Mouse (Mus musculus) heart, embryonic 16.5 days (tissue): Measurements from ENCODE around the gene Ptprcap. TPM values are rescaled to one million over a fixed set of nuclear protein-coding genes. Genes with fewer than 3 reads are reported as not detected.
"Not testable (repeated sequence)": the region's sequence is repeated elsewhere in the genome, so short reads cannot be mapped to it uniquely, and the experiment has no call there.

Experiments
- ATAC-seq: fragments of 200-750 bp; cut with Nextera tagmentation; replicated peaks from 2 replicates; pipeline ENCODE4 v1.8.0; 2017; ENCODE audit warnings: moderate number of reproducible peaks; ENCODE audit not compliant: insufficient read depth, low FRiP score; ENCODE audit errors: extremely low read depth
- H3K27ac ChIP-seq: fragments of 300-500 bp; sonication (generic); 2 replicates; pipeline ENCODE4 v1.5.1; 2014; ENCODE audit warnings: mild to moderate bottlenecking, low read length, control low read depth, moderate library complexity
- H3K27me3 ChIP-seq: fragments of 300-500 bp; sonication (generic); 2 replicates; pipeline ENCODE4 v1.6.1; 2014; ENCODE audit warnings: low read length, mixed read lengths; ENCODE audit not compliant: control insufficient read depth, insufficient read depth
- H3K36me3 ChIP-seq: fragments of 300-500 bp; sonication (generic); 2 replicates; pipeline ENCODE4 v1.6.1; 2014; ENCODE audit not compliant: control insufficient read depth, insufficient read depth
- H3K4me1 ChIP-seq: fragments of 300-500 bp; sonication (generic); 2 replicates; pipeline ENCODE4 v1.6.1; 2014; ENCODE audit warnings: low read length, mixed read lengths; ENCODE audit not compliant: control insufficient read depth, insufficient read depth
- H3K4me2 ChIP-seq: fragments of 300-500 bp; sonication (generic); 2 replicates; pipeline ENCODE4 v1.6.1; 2014; ENCODE audit warnings: low read depth, mild to moderate bottlenecking, control low read depth, low read length
- H3K4me3 ChIP-seq: fragments of 300-500 bp; sonication (generic); 2 replicates; pipeline ENCODE4 v1.5.1; 2014; ENCODE audit warnings: mild to moderate bottlenecking, control low read depth, low read length
- H3K9ac ChIP-seq: fragments of 300-500 bp; sonication (generic); 2 replicates; pipeline ENCODE4 v1.6.1; 2014; ENCODE audit warnings: low read length, control low read depth
- H3K9me3 ChIP-seq: fragments of 300-500 bp; sonication (generic); replicated peaks from 2 replicates; pipeline ENCODE4 v1.6.1; 2016; ENCODE audit warnings: low read length; ENCODE audit not compliant: control insufficient read depth
- WGBS: fragments of 180-500 bp; shearing (Covaris S2); extraction: QIAGEN DNeasy Blood & Tissue Kit; methylation state at CpG from one replicate; pipeline ENCODE4 v1.1.7; 2014; 5-methylcytosine and 5-hydroxymethylcytosine counted together
- polyA plus RNA-seq: library from polyadenylated mRNA; unstranded; fragments of >200 nt; fragmentation: Nextera tagmentation; extraction: Ambion mirVana; gene quantifications from 2 replicates; pipeline ENCODE4 v1.2.1, GENCODE M21; 2015

The Ptprcap gene
- polyA plus RNA-seq, 1 experiment from 2014 or later = 71.1 TPM

- no peak for ATAC-seq
- H3K27ac ChIP-seq = no peak overlapping the region
- no peaks in the 10 kb centered on the region for H3K27me3 ChIP-seq
- no peak overlapping the region for H3K9ac ChIP-seq
- 79% methylated on average over 7 of the region's 7 CpGs for WGBS
- H3K4me2 ChIP-seq = no peak overlapping the region
- peaks cover 21% of the 10 kb centered on the region for H3K4me1 ChIP-seq
- H3K4me3 ChIP-seq = no peak overlapping the region
- H3K36me3 ChIP-seq = 0 out of 2 replicates have a peak, but pooled peaks cover 2% of the 10 kb centered on the region
- no peaks in the 10 kb centered on the region for H3K9me3 ChIP-seq
Observed at GRCm38 (mm10) chr19:4122411-4123370, 30.7 kb upstream of the Ptprcap start.

GRCm38 (mm10) chr19:4124432-4124831, 29.0 kb upstream of the Ptprcap start:
- H3K9me3 ChIP-seq = no peaks in the 10 kb centered on the region
- H3K4me1 ChIP-seq = peaks cover 22% of the 10 kb centered on the region
- H3K36me3 ChIP-seq = peaks cover 8% of the 10 kb centered on the region
- H3K9ac ChIP-seq = no peak overlapping the region
- H3K27me3 ChIP-seq = no peaks in the 10 kb centered on the region
- no peak overlapping the region for H3K27ac ChIP-seq
- no peak overlapping the region for H3K4me3 ChIP-seq
- WGBS = 76% methylated on average over 4 of the region's 4 CpGs
- ATAC-seq = no peak
- no peak overlapping the region for H3K4me2 ChIP-seq

- Histone ChIP-seq H3K4me1 (peaks cover 30% of the 10 kb centered on the region), H3K4me2 (peak overlapping the region; percentile 57), H3K9ac (peak overlapping the region; percentile 56), H3K4me3 (peak overlapping the region; percentile 67)
- H3K27me3 ChIP-seq, H3K36me3 ChIP-seq, H3K27ac ChIP-seq, H3K9me3 ChIP-seq: not testable (repeated sequence)
- peak; percentile 25 for ATAC-seq
- 13% methylated on average over 3 of the region's 4 CpGs for WGBS
Observed at GRCm38 (mm10) chr19:4125268-4125667, 28.1 kb upstream of the Ptprcap start.

- peak within 1 kb of the TSS; percentile 67 for H3K4me3 ChIP-seq
- H3K9ac ChIP-seq = peak within 1 kb of the TSS; percentile 78
- peaks cover 22% of the 10 kb centered on the region for H3K4me1 ChIP-seq
- peak within 1 kb of the TSS; percentile 72 for H3K4me2 ChIP-seq
- 1% methylated on average over 64 of the region's 64 CpGs for WGBS
- peak; percentile 94 for ATAC-seq
- H3K27ac ChIP-seq = peak within 1 kb of the TSS; percentile 25
- no peaks in the 10 kb centered on the region for H3K9me3 ChIP-seq
- H3K27me3 ChIP-seq = no peaks in the 10 kb centered on the region
- H3K36me3 ChIP-seq = peaks cover 8% of the 10 kb centered on the region
Observed at GRCm38 (mm10) chr19:4125741-4126696, 27.4 kb upstream of the Ptprcap start, which contains the start of gene Aip. Gene Aip (minus strand): TSS chr19:4125858.

GRCm38 (mm10) chr19:4126759-4127495, 26.5 kb upstream of the Ptprcap start:
- WGBS = 53% methylated on average over 7 of the region's 7 CpGs
- H3K36me3 ChIP-seq = peaks cover 11% of the 10 kb centered on the region
- peaks cover 22% of the 10 kb centered on the region for H3K4me1 ChIP-seq
- H3K4me3 ChIP-seq = peak overlapping the region; percentile 67
- H3K9me3 ChIP-seq = no peaks in the 10 kb centered on the region
- no peaks in the 10 kb centered on the region for H3K27me3 ChIP-seq
- peak overlapping the region; percentile 72 for H3K4me2 ChIP-seq
- ATAC-seq = no peak
- H3K27ac ChIP-seq = peak overlapping the region; percentile 25; the same call in 1 of the 2 replicates
- H3K9ac ChIP-seq = peak overlapping the region; percentile 78

- H3K9ac ChIP-seq = no peak overlapping the region
- H3K9me3 ChIP-seq = no peaks in the 10 kb centered on the region
- no peak overlapping the region for H3K4me2 ChIP-seq
- H3K4me3 ChIP-seq = no peak overlapping the region
- H3K36me3 ChIP-seq = peaks cover 17% of the 10 kb centered on the region
- ATAC-seq = no peak
- H3K27me3 ChIP-seq = no peaks in the 10 kb centered on the region
- peaks cover 22% of the 10 kb centered on the region for H3K4me1 ChIP-seq
- 87% methylated on average over 7 of the region's 7 CpGs for WGBS
- H3K27ac ChIP-seq = peak overlapping the region; percentile 49; the same call in 1 of the 2 replicates
Observed at GRCm38 (mm10) chr19:4129462-4129861, 23.9 kb upstream of the Ptprcap start.

GRCm38 (mm10) chr19:4130106-4130505, 23.3 kb upstream of the Ptprcap start:
- Histone ChIP-seq H3K4me1 (peaks cover 21% of the 10 kb centered on the region), H3K9me3 (no peaks in the 10 kb centered on the region), H3K27me3 (no peaks in the 10 kb centered on the region), H3K27ac (peak overlapping the region; percentile 49), H3K4me3 (no peak overlapping the region), H3K9ac (no peak overlapping the region), H3K36me3 (peaks cover 17% of the 10 kb centered on the region), H3K4me2 (no peak overlapping the region)
- WGBS = 65% methylated on average over 4 of the region's 4 CpGs
- no peak for ATAC-seq

- Histone ChIP-seq H3K4me3 (no peak overlapping the region), H3K4me2 (no peak overlapping the region), H3K9me3 (no peaks in the 10 kb centered on the region), H3K9ac (no peak overlapping the region), H3K4me1 (peaks cover 19% of the 10 kb centered on the region), H3K36me3 (peaks cover 17% of the 10 kb centered on the region), H3K27me3 (no peaks in the 10 kb centered on the region), H3K27ac (no peak overlapping the region)
- 80% methylated on average over 5 of the region's 5 CpGs for WGBS
- ATAC-seq = no peak
Observed at GRCm38 (mm10) chr19:4131075-4131474, 22.3 kb upstream of the Ptprcap start.
